Mouse (Mus musculus) E14TG2a.4 (cell line): Measurements from ENCODE around the gene Phf7.

Source experiments
- H3K27me3 ChIP-seq: 2 replicates; pipeline ENCODE4 v1.6.1; 2014; ENCODE audit warnings: low read length, control low read depth; ENCODE audit not compliant: insufficient read depth
- H3K36me3 ChIP-seq: 2 replicates; pipeline ENCODE4 v1.6.1; 2014; ENCODE audit warnings: low read length, control low read depth; ENCODE audit not compliant: insufficient read depth
- H3K4me1 ChIP-seq: replicated peaks from 2 replicates; pipeline ENCODE4 v1.6.1; 2014; ENCODE audit warnings: low read depth, low read length, control low read depth
- H3K4me3 ChIP-seq: replicated peaks from 2 replicates; pipeline ENCODE4 v1.5.1; 2014; ENCODE audit warnings: mild to moderate bottlenecking, low read length
- H3K9me3 ChIP-seq: 2 replicates; pipeline ENCODE4 v1.6.1; 2014; ENCODE audit warnings: low read length, control low read depth
- CTCF ChIP-seq: conservative IDR thresholded peaks from 2 replicates; pipeline ENCODE4 v1.5.1; 2014; ENCODE audit warnings: low read length
- NANOG ChIP-seq: IDR thresholded peaks from 2 replicates; pipeline ENCODE4 v1.6.1; 2014; ENCODE audit warnings: borderline replicate concordance, low read length, mixed read lengths
- POU5F1 ChIP-seq: IDR thresholded peaks from 2 replicates; pipeline ENCODE4 v1.6.1; 2014; ENCODE audit warnings: low read length, borderline replicate concordance

Gene Phf7

DNA sequence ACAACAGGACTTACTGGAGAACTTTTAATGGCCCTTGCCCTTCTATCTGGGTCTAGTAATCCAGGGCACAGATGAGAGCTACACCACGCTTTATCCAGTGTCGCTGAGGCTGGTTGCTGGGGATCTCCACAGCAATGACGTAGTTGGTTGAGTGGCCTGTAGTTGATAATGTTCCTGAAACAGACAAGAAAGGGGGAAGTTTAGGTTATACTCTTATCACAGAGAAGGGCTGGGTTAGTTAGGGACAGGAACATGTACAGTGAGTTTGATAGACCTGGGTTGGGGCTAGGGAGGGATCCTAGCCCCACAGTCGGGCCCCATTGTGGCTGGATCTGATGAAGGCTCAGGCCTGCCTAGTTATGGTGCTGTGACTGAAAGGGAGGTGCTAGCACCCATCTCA, 9.3 kb upstream of the Phf7 start:
- Histone ChIP-seq H3K4me3 (no peak overlapping the region), H3K4me1 (no peaks in the 10 kb centered on the region), H3K36me3 (peaks cover 70% of the 10 kb centered on the region), H3K27me3 (no peaks in the 10 kb centered on the region), H3K9me3 (no peaks in the 10 kb centered on the region)
- TF ChIP-seq CTCF (no peak), POU5F1 (no peak), NANOG (no peak)

- Histone ChIP-seq H3K4me3 (no peak overlapping the region), H3K36me3 (peaks cover 88% of the 10 kb centered on the region), H3K9me3 (no peaks in the 10 kb centered on the region), H3K27me3 (no peaks in the 10 kb centered on the region), H3K4me1 (no peaks in the 10 kb centered on the region)
- TF ChIP-seq NANOG (no peak), CTCF (no peak), POU5F1 (no peak)
Measured at GRCm38 (mm10) chr14:31258476-31259050, 7.4 kb upstream of the Phf7 start.

GRCm38 (mm10) chr14:31252091-31252490, 974 bp upstream of the Phf7 start:
- TF ChIP-seq CTCF (no peak), NANOG (no peak), POU5F1 (no peak)
- Histone ChIP-seq H3K9me3 (no peaks in the 10 kb centered on the region), H3K36me3 (peaks cover 47% of the 10 kb centered on the region), H3K4me1 (peaks cover 21% of the 10 kb centered on the region), H3K27me3 (peaks cover 14% of the 10 kb centered on the region), H3K4me3 (peak overlapping the region; percentile 99)

DNA sequence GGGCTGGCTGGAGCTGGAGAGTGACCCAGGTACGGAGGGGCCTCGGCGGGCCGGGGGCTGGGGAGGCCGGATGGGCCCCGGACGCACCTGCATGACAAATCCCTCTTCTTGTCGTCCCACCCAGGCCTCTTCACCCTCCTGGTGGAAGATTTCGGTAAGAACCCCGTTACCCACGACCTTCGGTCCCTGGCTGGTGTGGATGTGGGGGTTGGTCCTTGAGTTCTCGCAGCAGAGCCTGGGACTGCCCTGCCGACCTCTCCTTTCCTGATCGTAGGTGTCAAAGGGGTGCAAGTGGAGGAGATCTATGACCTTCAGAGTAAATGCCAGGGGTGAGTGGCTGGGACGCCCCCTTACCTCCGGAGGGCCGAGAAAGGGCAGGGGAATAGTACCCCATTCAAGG, 509 bp upstream of the Phf7 start:
- H3K27me3 ChIP-seq = peaks cover 15% of the 10 kb centered on the region
- peaks cover 42% of the 10 kb centered on the region for H3K36me3 ChIP-seq
- peaks cover 21% of the 10 kb centered on the region for H3K4me1 ChIP-seq
- no peaks in the 10 kb centered on the region for H3K9me3 ChIP-seq
- TF ChIP-seq NANOG (no peak), POU5F1 (no peak), CTCF (no peak)
- peak overlapping the region; percentile 99 for H3K4me3 ChIP-seq

GRCm38 (mm10) chr14:31250222-31251083, 664 bp downstream of the Phf7 start:
- Histone ChIP-seq H3K9me3 (no peaks in the 10 kb centered on the region), H3K4me3 (peak overlapping the region; percentile 99), H3K36me3 (peaks cover 30% of the 10 kb centered on the region), H3K4me1 (peaks cover 21% of the 10 kb centered on the region), H3K27me3 (peaks cover 20% of the 10 kb centered on the region)
- no peak for TF ChIP-seq POU5F1
- no peak for TF ChIP-seq CTCF
- TF ChIP-seq NANOG = no peak

DNA sequence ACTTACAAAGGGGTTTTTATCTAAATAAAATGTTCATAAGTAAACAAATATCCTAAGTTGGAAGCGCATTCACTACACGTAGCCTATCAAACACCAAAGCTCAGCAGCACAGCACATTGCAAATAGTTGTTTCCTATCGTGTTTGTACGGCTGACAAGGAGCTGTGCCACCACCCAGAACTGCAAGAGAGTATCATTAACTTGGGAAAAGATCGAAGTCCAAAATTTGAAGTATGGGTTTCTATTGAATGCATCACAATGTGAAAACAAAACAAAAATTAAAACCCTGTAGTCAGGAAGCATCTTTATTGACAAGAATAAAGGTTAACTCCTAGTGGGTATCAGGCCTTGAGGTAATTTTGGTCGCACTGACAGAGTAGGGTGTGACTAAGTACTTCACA, 2.7 kb downstream of the Phf7 start:
- peaks cover 21% of the 10 kb centered on the region for H3K4me1 ChIP-seq
- no peak for TF ChIP-seq NANOG
- no peak for TF ChIP-seq CTCF
- no peak for TF ChIP-seq POU5F1

DNA sequence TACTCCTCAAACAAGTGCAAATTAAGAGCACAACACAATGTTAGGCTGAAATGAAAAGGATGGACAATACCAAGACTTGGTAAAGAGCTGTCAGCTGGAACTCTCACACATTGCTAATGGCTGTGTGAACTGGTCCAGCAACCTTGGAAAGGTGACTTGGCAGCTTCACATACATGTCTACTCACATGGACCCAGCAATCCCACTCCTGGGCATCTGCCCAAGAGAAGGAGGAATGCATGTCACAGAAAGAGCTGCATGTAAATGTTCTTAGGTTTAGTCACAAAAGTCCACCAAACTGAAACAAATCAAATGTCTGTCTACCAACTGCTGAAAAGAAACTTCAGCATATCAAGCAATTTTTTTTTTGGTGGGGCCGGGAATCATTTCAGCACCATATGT, 5.2 kb downstream of the Phf7 start:
- TF ChIP-seq POU5F1 = no peak
- TF ChIP-seq CTCF = no peak
- TF ChIP-seq NANOG = no peak
- Histone ChIP-seq H3K36me3 (no peaks in the 10 kb centered on the region), H3K27me3 (peaks cover 25% of the 10 kb centered on the region), H3K9me3 (no peaks in the 10 kb centered on the region), H3K4me1 (peaks cover 8% of the 10 kb centered on the region), H3K4me3 (no peak overlapping the region)

More for the DNA sequence above, 2.7 kb downstream of the Phf7 start:
- Histone ChIP-seq H3K36me3 (peaks cover 10% of the 10 kb centered on the region), H3K4me3 (no peak overlapping the region), H3K27me3 (peaks cover 25% of the 10 kb centered on the region), H3K9me3 (no peaks in the 10 kb centered on the region)

GRCm38 (mm10) chr14:31244777-31245176, 6.3 kb downstream of the Phf7 start:
- TF ChIP-seq CTCF = no peak
- no peak for TF ChIP-seq NANOG
- no peak for TF ChIP-seq POU5F1
- H3K9me3 ChIP-seq = no peaks in the 10 kb centered on the region
- no peaks in the 10 kb centered on the region for H3K36me3 ChIP-seq
- no peak overlapping the region for H3K4me3 ChIP-seq
- H3K27me3 ChIP-seq = peaks cover 17% of the 10 kb centered on the region
- peaks cover 5% of the 10 kb centered on the region; the same call in 1 of the 2 replicates for H3K4me1 ChIP-seq

GRCm38 (mm10) chr14:31240528-31240927, 10.6 kb downstream of the Phf7 start:
- Histone ChIP-seq H3K27me3 (peaks cover 18% of the 10 kb centered on the region), H3K9me3 (no peaks in the 10 kb centered on the region), H3K4me1 (peaks cover 5% of the 10 kb centered on the region; the same call in 1 of the 2 replicates), H3K36me3 (no peaks in the 10 kb centered on the region), H3K4me3 (no peak overlapping the region)
- TF ChIP-seq POU5F1 (no peak), CTCF (no peak), NANOG (no peak)
